Mouse (Mus musculus) C2C12 (cell line): ENCODE data around the gene Zbtb17.

ENCODE experiments used
- CEBPB ChIP-seq: IDR thresholded peaks from one replicate; pipeline ENCODE4 v1.6.1; 2011; ENCODE audit warnings: low read depth, mild to moderate bottlenecking, control low read depth, moderate library complexity
- CTCF ChIP-seq: IDR thresholded peaks from one replicate; pipeline ENCODE4 v1.5.1; 2011; ENCODE audit not compliant: control insufficient read depth, insufficient read depth, insufficient read length
- FOSL1 ChIP-seq: IDR thresholded peaks from one replicate; pipeline ENCODE4 v1.8.0; 2011; ENCODE audit warnings: mild to moderate bottlenecking, low read length; ENCODE audit not compliant: poor library complexity, insufficient read depth, severe bottlenecking
- MAX ChIP-seq: IDR thresholded peaks from one replicate; pipeline ENCODE4 v1.6.1; 2011; ENCODE audit warnings: mild to moderate bottlenecking, control low read depth
- MYOD1 ChIP-seq: IDR thresholded peaks from one replicate; pipeline ENCODE4 v1.6.1; 2011; ENCODE audit warnings: low read depth; ENCODE audit not compliant: control insufficient read depth, insufficient read length
- MYOG ChIP-seq: IDR thresholded peaks from one replicate; pipeline ENCODE4 v1.6.1; 2011; ENCODE audit not compliant: control insufficient read depth, insufficient read length; ENCODE audit errors: extremely low read depth
- USF1 ChIP-seq: IDR thresholded peaks from one replicate; pipeline ENCODE4 v1.6.1; 2011; ENCODE audit warnings: low read depth, mild to moderate bottlenecking, control low read depth, moderate library complexity

GRCm38 (mm10) chr4:141467581-141467927 lies 23.1 kb downstream of the Zbtb17 start:
- TF ChIP-seq CTCF: no peak
- TF ChIP-seq MAX: no peak
- TF ChIP-seq CEBPB: no peak
- TF ChIP-seq USF1: no peak
- TF ChIP-seq MYOD1: no peak
- TF ChIP-seq FOSL1: no peak
- no peak for TF ChIP-seq MYOG
